ENCODE assay signal across 20 mouse cellular contexts in the genomic region with DNA sequence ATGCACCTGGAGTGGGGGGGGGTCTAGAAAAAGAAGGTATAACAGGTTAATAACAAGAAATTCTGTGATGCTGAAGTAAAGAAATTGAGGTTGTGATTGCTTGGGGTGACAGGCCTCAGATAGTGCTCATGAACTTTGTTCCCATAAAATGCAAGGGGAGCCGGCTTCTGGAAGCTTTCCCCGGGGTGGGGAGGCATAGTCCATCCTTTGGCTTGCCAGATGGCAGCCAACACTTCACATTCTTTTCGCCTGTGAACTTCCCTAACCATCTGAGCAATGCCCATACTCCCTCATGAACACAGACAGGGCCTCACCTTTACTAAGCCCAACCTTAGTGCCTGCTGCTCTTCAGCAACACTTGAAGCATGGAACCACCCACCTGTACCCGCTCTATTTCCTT. TPM values are rescaled to one million over a fixed set of nuclear protein-coding genes. Genes with fewer than 3 reads are reported as not detected.
DNase-seq lines count a peak whose midpoint lies in the region; ATAC-seq and TF ChIP-seq lines count a peak whose summit lies in the region.
"Had no signal": no experiment of that assay in that cellular context is flagged by ENCODE, and none has a peak within 500 bp of the region (broad histone marks: within the 10 kb centered on the region; RNA-seq: fewer than 3 reads in every experiment).

No protein-coding gene starts in this region.

- H3K36me3 ChIP-seq in heart, embryonic 11.5 days (ENCODE audit: control insufficient read depth, insufficient read depth, low read length) = no peaks in the 10 kb centered on the region
- H3K36me3 ChIP-seq in kidney, embryonic 15.5 days = no peaks in the 10 kb centered on the region
- H3K36me3 ChIP-seq in small intestine, adult 2 months (ENCODE audit: control insufficient read depth, insufficient read depth, low read length) = no peaks in the 10 kb centered on the region
- H3K36me3 ChIP-seq: embryonic facial prominence, embryonic 12.5 days; forebrain, embryonic 15.5 days; G1E; heart, embryonic 12.5 days; hindbrain, embryonic 10.5 days had no signal

- no peak for ATAC-seq in heart, embryonic 11.5 days (replicated peaks; ENCODE audit: insufficient number of reproducible peaks, low FRiP score, low TSS enrichment)
- no peak for ATAC-seq in kidney, embryonic 15.5 days (replicated peaks; ENCODE audit: low FRiP score)
- ATAC-seq: CD4-positive, CD25-positive, alpha-beta regulatory T cell, adult 4 months; forebrain, embryonic 15.5 days had no signal

- no peaks in the 10 kb centered on the region for H3K9me3 ChIP-seq in heart, embryonic 11.5 days (replicated peaks; ENCODE audit: control insufficient read depth, low read length)
- H3K9me3 ChIP-seq in kidney, embryonic 15.5 days (replicated peaks) = no peaks in the 10 kb centered on the region
- H3K9me3 ChIP-seq: embryonic facial prominence, embryonic 12.5 days; forebrain, embryonic 15.5 days; G1E; heart, embryonic 12.5 days; hindbrain, embryonic 10.5 days had no signal

- no peak overlapping the region for H3K4me2 ChIP-seq in heart, embryonic 11.5 days
- no peak overlapping the region for H3K4me2 ChIP-seq in kidney, embryonic 15.5 days
- H3K4me2 ChIP-seq: embryonic facial prominence, embryonic 12.5 days; forebrain, embryonic 15.5 days; heart, embryonic 12.5 days had no signal

- 66% methylated on average over 4 of the region's 4 CpGs for WGBS in heart, embryonic 11.5 days (ENCODE audit: insufficient replicate concordance)
- 71% methylated on average over 4 of the region's 4 CpGs for WGBS in kidney, embryonic 15.5 days
- WGBS in small intestine, adult 2 months = 18% methylated on average over 4 of the region's 4 CpGs

- no peak overlapping the region for H3K9ac ChIP-seq in heart, embryonic 11.5 days (ENCODE audit: low read depth, low read length)
- H3K9ac ChIP-seq in kidney, embryonic 15.5 days = no peak overlapping the region
- H3K9ac ChIP-seq: embryonic facial prominence, embryonic 12.5 days; forebrain, embryonic 15.5 days; heart, embryonic 12.5 days had no signal

- no peak for TF ChIP-seq CTCF in small intestine, adult 2 months (IDR thresholded peaks at IDR 0.05; ENCODE audit: extremely low read depth, insufficient read length, insufficient replicate concordance, low read depth, low read length)

- H3K27me3 ChIP-seq in heart, embryonic 11.5 days (ENCODE audit: control insufficient read depth, insufficient read depth, low read length) = no peaks in the 10 kb centered on the region
- no peaks in the 10 kb centered on the region for H3K27me3 ChIP-seq in kidney, embryonic 15.5 days
- H3K27me3 ChIP-seq in small intestine, adult 2 months (ENCODE audit: control insufficient read depth, insufficient read depth, low read length) = no peaks in the 10 kb centered on the region
- H3K27me3 ChIP-seq: embryonic facial prominence, embryonic 12.5 days; forebrain, embryonic 15.5 days; heart, embryonic 12.5 days had no signal

- DNase-seq in heart, adult 11 months = peak; percentile 57
- peak; percentile 46 to 60 for DNase-seq in kidney, adult 8-10 months
- DNase-seq in kidney, postnatal 10 days = peak; percentile 15
- no peak for DNase-seq in testis, postnatal 10 days (ENCODE audit: low spot score)
- no peak for DNase-seq in T-cell, adult 2 months (ENCODE audit: low spot score)
- DNase-seq: adrenal gland, postnatal 10 days; B cell, adult 2 months; cerebellum, adult 11 months; cerebellum, adult 8-10 months; cerebellum, postnatal 14 days; heart, adult 2 months had no signal

- no peak overlapping the region for H3K4me3 ChIP-seq in heart, embryonic 11.5 days (ENCODE audit: low read depth, low read length)
- no peak overlapping the region for H3K4me3 ChIP-seq in kidney, embryonic 15.5 days (replicated peaks)
- no peak overlapping the region for H3K4me3 ChIP-seq in small intestine, adult 2 months (ENCODE audit: low read depth, low read length)
- H3K4me3 ChIP-seq: embryonic facial prominence, embryonic 12.5 days; forebrain, embryonic 15.5 days; heart, adult 2 months; heart, embryonic 12.5 days; hindbrain, embryonic 10.5 days had no signal

- no peak overlapping the region for H3K27ac ChIP-seq in heart, embryonic 11.5 days (ENCODE audit: low read depth, low read length)
- no peak overlapping the region for H3K27ac ChIP-seq in kidney, embryonic 15.5 days
- peak overlapping the region; percentile 80 for H3K27ac ChIP-seq in small intestine, adult 2 months (ENCODE audit: insufficient read depth, low read depth, low read length)
- H3K27ac ChIP-seq: embryonic facial prominence, embryonic 12.5 days; forebrain, embryonic 15.5 days; heart, adult 2 months; hindbrain, embryonic 10.5 days had no signal

- TF ChIP-seq POLR2A in small intestine, adult 2 months (IDR thresholded peaks at IDR 0.05; ENCODE audit: low read depth, low read length) = no peak

- no peaks in the 10 kb centered on the region for H3K4me1 ChIP-seq in heart, embryonic 11.5 days (ENCODE audit: control insufficient read depth, insufficient read depth, low read length)
- H3K4me1 ChIP-seq in kidney, embryonic 15.5 days = no peaks in the 10 kb centered on the region
- peaks cover 11% of the 10 kb centered on the region; the same call in 1 of the 2 replicates for H3K4me1 ChIP-seq in small intestine, adult 2 months (ENCODE audit: control insufficient read depth, insufficient read depth, insufficient read length, low read length)
- H3K4me1 ChIP-seq: embryonic facial prominence, embryonic 12.5 days; forebrain, embryonic 15.5 days; heart, embryonic 12.5 days; hindbrain, embryonic 10.5 days had no signal

RNA-seq across cellular contexts. Expression of gene Pgrmc2, which starts 9.5 kb away (rescaled TPM):
- 29.5 and 30.9 TPM in 2 replicates for polyA plus RNA-seq in heart, embryonic 11.5 days (2014; fragmentation: Nextera tagmentation; extraction: Ambion mirVana)
- 40.9 and 41.0 TPM in 2 replicates for polyA plus RNA-seq in kidney, embryonic 15.5 days (2015; fragmentation: Nextera tagmentation; extraction: Ambion mirVana)
- polyA plus RNA-seq in small intestine, adult 2 months (2012; rRNA removed) = 11.3 and 16.7 TPM in 2 replicates

Comparison
In these comparisons a context has a peak if more than half of its experiments do, and no peak if none do; other contexts are left out.
1. DNase-seq: peak in heart, adult 11 months (single experiment), kidney, adult 8-10 months (2 of 2) and kidney, postnatal 10 days (single experiment); none in testis, postnatal 10 days (single experiment) and T-cell, adult 2 months (single experiment).